ENCODE assay signal across 8 mouse cellular contexts in genomic region chr9:120581941-120582618, GRCm38 (mm10). TPM values are rescaled to one million over a fixed set of nuclear protein-coding genes. Genes with fewer than 3 reads are reported as not detected.
A peak's percentile ranks its signal among the peaks of the same experiment; 100 is the strongest.
DNase-seq lines count a peak whose midpoint lies in the region; ATAC-seq and TF ChIP-seq lines count a peak whose summit lies in the region.

No protein-coding gene starts in this region.

- TF ChIP-seq CTCF in olfactory bulb, adult 2 months (IDR thresholded peaks at IDR 0.05; ENCODE audit: insufficient read depth, low read depth, low read length) = no peak

- DNase-seq in left cerebral cortex, adult 18-20 months (ENCODE audit: low spot score in 2 of 2) = peak; percentile 24 to 27
- no peak for DNase-seq in left cerebral cortex, postnatal 36 days (ENCODE audit: low spot score in 2 of 2)
- DNase-seq in embryonic facial prominence, embryonic 10.5 days (ENCODE audit: low spot score) = peak; percentile 84
- peak; percentile 46 to 54 for DNase-seq in heart, adult 9 months (ENCODE audit: low spot score in 2 of 2)
- peak; percentile 37 to 52 for DNase-seq in kidney, adult 8-10 months
- DNase-seq in right cerebral cortex, postnatal 36 days (ENCODE audit: low spot score in 2 of 2) = no peak

- H3K9me3 ChIP-seq in embryonic facial prominence, embryonic 10.5 days = no peaks in the 10 kb centered on the region
- H3K9me3 ChIP-seq in lung, embryonic 15.5 days = no peaks in the 10 kb centered on the region

- 17% methylated on average over 21 of the region's 21 CpGs for WGBS in embryonic facial prominence, embryonic 10.5 days
- WGBS in lung, embryonic 15.5 days = 13% methylated on average over 19 of the region's 21 CpGs
- WGBS in olfactory bulb, adult 2 months = 29% methylated on average over 21 of the region's 21 CpGs

- peak; percentile 80 for ATAC-seq in lung, embryonic 15.5 days (ENCODE audit: borderline replicate concordance, extremely low read depth, low FRiP score, low TSS enrichment)

- no peaks in the 10 kb centered on the region for H3K27me3 ChIP-seq in embryonic facial prominence, embryonic 10.5 days (replicated peaks; ENCODE audit: low read depth, poor library complexity, severe bottlenecking)
- no peaks in the 10 kb centered on the region for H3K27me3 ChIP-seq in lung, embryonic 15.5 days

- H3K4me3 ChIP-seq in embryonic facial prominence, embryonic 10.5 days = peak overlapping the region; percentile 60
- peak overlapping the region; percentile 37 for H3K4me3 ChIP-seq in lung, embryonic 15.5 days
- peak overlapping the region; percentile 20 for H3K4me3 ChIP-seq in olfactory bulb, adult 2 months (ENCODE audit: insufficient read depth, low read depth, low read length)

- H3K36me3 ChIP-seq in embryonic facial prominence, embryonic 10.5 days (replicated peaks) = no peaks in the 10 kb centered on the region
- no peaks in the 10 kb centered on the region for H3K36me3 ChIP-seq in lung, embryonic 15.5 days

- intact Hi-C loops in left cerebral cortex, postnatal 36 days (cut with DNase I) = no loop called here

- H3K27ac ChIP-seq in embryonic facial prominence, embryonic 10.5 days (replicated peaks) = peak overlapping the region; percentile 86
- H3K27ac ChIP-seq in lung, embryonic 15.5 days = peak overlapping the region; percentile 63
- H3K27ac ChIP-seq in olfactory bulb, adult 2 months (ENCODE audit: insufficient read depth, low read depth, low read length) = no peak overlapping the region

- peaks cover 36% of the 10 kb centered on the region for H3K4me1 ChIP-seq in embryonic facial prominence, embryonic 10.5 days
- peaks cover 23% of the 10 kb centered on the region for H3K4me1 ChIP-seq in lung, embryonic 15.5 days
- H3K4me1 ChIP-seq in olfactory bulb, adult 2 months (ENCODE audit: control insufficient read depth, insufficient read depth, low read length) = peaks cover 15% of the 10 kb centered on the region

- H3K4me2 ChIP-seq in lung, embryonic 15.5 days = peak overlapping the region; percentile 70

- peak overlapping the region; percentile 28 for H3K9ac ChIP-seq in lung, embryonic 15.5 days

- TF ChIP-seq POLR2A in olfactory bulb, adult 2 months (IDR thresholded peaks at IDR 0.05; ENCODE audit: insufficient read depth, low read depth, low read length) = no peak

RNA-seq across cellular contexts. Expression of gene Rpl14, which starts 10.8 kb away (rescaled TPM):
- total RNA-seq in left cerebral cortex, adult 18-20 months (2021) = 100 to 1,000 TPM; 298 to 323 TPM
- 100 to 1,000 TPM; 263 to 301 TPM for total RNA-seq in left cerebral cortex, postnatal 36 days (2021)
- 810 and 834 TPM in 2 replicates for polyA plus RNA-seq in embryonic facial prominence, embryonic 10.5 days (2016; fragmentation: Nextera tagmentation; extraction: Ambion mirVana)
- 695 and 737 TPM in 2 replicates for polyA plus RNA-seq in lung, embryonic 15.5 days (2015; fragmentation: Nextera tagmentation; extraction: Ambion mirVana)
- 808 TPM in 1 of 2 replicates, not detected in the other for polyA plus RNA-seq in olfactory bulb, adult 2 months (2012; ENCODE audit: insufficient read depth, insufficient read length, low replicate concordance, missing spikeins)

RNA-seq across cellular contexts. Expression of gene Entpd3, which starts 42.5 kb away (rescaled TPM):
- 1 to 10 TPM; 7.8 to 8.5 TPM for total RNA-seq in left cerebral cortex, adult 18-20 months (2021)
- 1 to 10 TPM; 5.6 to 8.0 TPM for total RNA-seq in left cerebral cortex, postnatal 36 days (2021)
- 0.55 and 0.56 TPM in 2 replicates for polyA plus RNA-seq in embryonic facial prominence, embryonic 10.5 days (2016; fragmentation: Nextera tagmentation; extraction: Ambion mirVana)
- 10.3 and 10.6 TPM in 2 replicates for polyA plus RNA-seq in lung, embryonic 15.5 days (2015; fragmentation: Nextera tagmentation; extraction: Ambion mirVana)
- polyA plus RNA-seq in olfactory bulb, adult 2 months (2012; ENCODE audit: insufficient read depth, insufficient read length, low replicate concordance, missing spikeins) = not detected in 2 replicates

Comparison
In these comparisons a context has a peak if more than half of its experiments do, and no peak if none do; other contexts are left out.
1. DNase-seq: peak in left cerebral cortex, adult 18-20 months (2 of 2), embryonic facial prominence, embryonic 10.5 days (single experiment), heart, adult 9 months (2 of 2) and kidney, adult 8-10 months (2 of 2); none in left cerebral cortex, postnatal 36 days (0 of 2) and right cerebral cortex, postnatal 36 days (0 of 2).
2. Peak in every context shown above with its lines, with median percentiles within 50 percentile points of each other: H3K4me3 ChIP-seq.